Mouse (Mus musculus): ENCODE data around the gene Gm28053.

DNA sequence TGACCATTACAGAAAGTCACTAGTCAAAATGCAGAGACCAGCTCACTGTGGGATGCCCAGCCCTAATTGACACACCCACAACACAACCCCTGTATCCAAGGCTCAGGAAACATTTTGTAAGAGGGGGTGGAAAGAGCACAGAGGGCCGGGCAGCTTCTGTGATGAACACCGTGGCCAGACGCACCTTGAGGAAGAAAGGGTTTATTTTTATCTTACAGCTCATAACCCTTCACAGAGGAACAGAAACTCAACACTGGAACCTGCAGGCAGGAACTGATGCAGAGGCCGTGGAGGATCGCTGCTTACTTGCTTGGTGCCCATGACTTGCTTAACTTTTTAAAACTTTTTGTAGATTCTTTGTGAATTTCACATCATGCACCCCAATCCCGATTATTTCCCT lies 25.4 kb upstream of the Gm28053 start:
- TF ChIP-seq FLI1 (IDR thresholded peaks at IDR 0.05; ENCODE audit: low read length) (no peak), GATA1 (IDR thresholded peaks at IDR 0.05; ENCODE audit: borderline replicate concordance, low read length) (no peak)
